Mouse (Mus musculus) left cerebral cortex, postnatal 14 days (tissue): ENCODE results near the gene Nkain1. TPM values are rescaled to one million over a fixed set of nuclear protein-coding genes. Genes with fewer than 3 reads are reported as not detected.

Experiments
- DNase-seq, 2 experiments: peaks; one replicate each; pipeline ENCODE4 v3.0.0; 2021 to 2022; ENCODE audit warnings: low spot score in 2 of 2, mixed read lengths in 1 of 2
- intact Hi-C: fragments of 180-260 bp; cut with DNase I; formaldehyde crosslinking; loops from one replicate; pipeline ENCODE4 v1.15.1; 2025
- total RNA-seq, 2 experiments: library from RNA; stranded (reverse); gene quantifications; 2 replicates each; pipeline ENCODE4 v1.2.3; 2021

Gene Nkain1
- total RNA-seq, 2 experiments from 2014 or later: 32.9 to 38.5 TPM

- DNase-seq: peak; percentile 88 to 90
- intact Hi-C loops: no loop called here
Measured at GRCm38 (mm10) chr4:130519567-130520481, 54.1 kb downstream of the Nkain1 start.

DNA sequence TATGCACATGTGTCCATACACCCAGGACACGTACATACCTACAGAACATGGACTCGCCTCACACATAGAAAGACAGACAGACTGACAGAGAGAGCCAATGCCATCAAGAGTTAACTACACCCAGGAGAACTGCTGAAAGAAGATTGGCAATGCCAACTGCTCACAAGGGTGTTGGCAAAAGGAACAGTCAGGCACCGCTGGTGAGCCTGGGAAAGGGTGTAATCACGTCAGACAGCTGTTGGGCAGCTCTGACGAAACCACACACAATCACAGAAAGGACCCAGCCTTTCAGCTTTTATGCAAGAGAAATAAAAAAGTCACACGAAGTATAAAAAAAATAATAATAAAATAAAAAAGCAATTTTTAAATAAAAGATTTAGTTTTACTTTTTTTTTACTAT is 57.5 kb downstream of the Nkain1 start:
- intact Hi-C loops: no loop called here
- DNase-seq: no peak

Other genes with a start within 250 kb of the Nkain1 start
- gene Zcchc17, start 214.2 kb downstream of the Nkain1 start, total RNA-seq: 10 to 100 TPM; 57.9 to 61.8 TPM
- gene Snrnp40, start 214.0 kb downstream of the Nkain1 start, total RNA-seq: 10 to 100 TPM; 23.5 to 26.3 TPM
- 100 to 1,000 TPM; 111 TPM for gene Pum1, start 89.1 kb upstream of the Nkain1 start, total RNA-seq
- gene Sdc3, start 218.4 kb upstream of the Nkain1 start, total RNA-seq: 100 to 1,000 TPM; 246 to 250 TPM